Mouse (Mus musculus): ENCODE results near the gene Vmn1r117. TPM values are rescaled to one million over a fixed set of nuclear protein-coding genes. Genes with fewer than 3 reads are reported as not detected.
"Not testable (repeated sequence)": the region's sequence is repeated elsewhere in the genome, so short reads cannot be mapped to it uniquely, and the experiment has no call there.

The Vmn1r117 gene
- total RNA-seq (2021), result not detected

DNA sequence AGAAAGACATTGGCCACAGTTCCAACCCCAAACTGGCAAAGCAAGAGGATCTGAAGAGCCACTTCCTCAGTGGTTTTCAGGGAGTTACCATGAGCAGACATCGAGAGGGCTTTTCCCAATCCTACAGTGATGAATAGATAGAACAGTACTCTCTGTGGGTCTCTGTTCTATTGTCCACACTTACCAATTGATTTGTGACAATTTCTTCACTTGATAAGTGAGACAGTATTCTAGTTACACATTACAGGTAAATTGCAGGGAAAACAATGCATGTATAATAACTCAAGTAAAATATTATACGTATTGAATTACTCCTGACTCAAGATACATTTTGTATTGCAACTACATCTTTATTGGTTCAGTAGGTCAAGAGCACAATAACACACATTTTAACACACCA is at the start of gene Vmn1r117:
TSS of gene Vmn1r117 (minus strand) at position 101 of the 400 bp plus-strand sequence.
- DNase-seq; intact Hi-C loops (cut with DNase I): not testable (repeated sequence)

DNA sequence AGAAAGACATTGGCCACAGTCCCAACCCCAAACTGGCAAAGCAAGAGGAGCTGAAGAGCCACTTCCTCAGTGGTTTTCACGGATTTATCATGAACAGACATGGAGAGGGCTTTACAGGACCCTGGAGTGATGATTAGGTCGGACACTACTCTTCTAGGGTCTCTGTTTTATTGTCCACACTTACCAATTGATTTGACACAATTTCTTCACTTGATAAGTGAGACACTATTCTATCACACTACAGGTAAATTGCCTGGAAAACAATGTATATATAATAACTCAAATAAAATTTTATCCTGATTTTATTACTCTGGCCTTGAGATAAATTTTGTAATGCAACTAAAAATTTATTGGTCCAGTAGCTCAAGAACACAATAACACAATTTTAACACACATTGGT is 28.3 kb upstream of the Vmn1r117 start, which contains the start of gene Vmn1r118:
TSS of gene Vmn1r118 (minus strand) at position 101 of the 400 bp plus-strand sequence.
- DNase-seq; intact Hi-C loops (cut with DNase I): not testable (repeated sequence)

DNA sequence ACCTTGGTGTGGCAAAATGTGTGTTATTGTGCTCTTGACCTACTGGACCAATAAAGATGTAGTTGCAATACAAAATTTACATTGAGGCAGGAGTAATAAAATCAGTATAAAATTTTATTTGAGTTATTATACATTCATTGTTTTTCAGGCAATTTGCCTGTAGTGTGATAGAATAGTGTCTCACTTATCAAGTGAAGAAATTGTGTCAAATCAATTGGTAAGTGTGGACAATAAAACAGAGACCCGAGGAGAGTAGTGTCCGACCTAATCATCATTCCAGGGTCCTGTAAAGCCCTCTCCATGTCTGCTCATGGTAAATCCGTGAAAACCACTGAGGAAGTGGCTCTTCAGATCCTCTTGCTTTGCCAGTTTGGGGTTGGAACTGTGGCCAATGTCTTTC is 12.0 kb downstream of the Vmn1r117 start, which contains the start of gene Vmn1r116:
TSS of gene Vmn1r116 (plus strand) at position 301 of the 400 bp plus-strand sequence.
- not testable (repeated sequence) for DNase-seq

DNA sequence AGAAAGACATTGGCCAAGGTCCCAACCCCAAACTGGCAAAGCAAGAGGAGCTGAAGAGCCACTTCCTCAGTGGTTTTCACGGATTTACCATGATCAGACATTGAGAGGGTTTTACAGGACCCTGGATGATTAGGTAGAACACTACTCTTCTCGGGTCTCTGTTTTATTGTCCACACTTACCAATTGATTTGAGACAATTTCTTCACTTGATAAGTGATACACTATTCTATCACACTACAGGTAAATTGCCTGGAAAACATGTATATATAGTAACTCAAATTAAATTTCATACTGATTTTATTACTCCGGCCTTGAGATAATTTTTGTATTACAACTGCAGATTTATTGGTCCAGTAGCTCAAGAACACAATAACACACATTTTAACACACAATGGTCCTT is 39.0 kb downstream of the Vmn1r117 start, which contains the start of gene Vmn1r115:
TSS of gene Vmn1r115 (minus strand) at position 101 of the 400 bp plus-strand sequence.
- intact Hi-C loops (cut with DNase I); DNase-seq: not testable (repeated sequence)

More for the DNA sequence above, 12.0 kb downstream of the Vmn1r117 start, which contains the start of gene Vmn1r116:
- intact Hi-C loops (cut with DNase I), result not testable (repeated sequence)

Other genes starting within 250 kb of the Vmn1r117 start
- gene Vmn1r107, start 215.2 kb downstream of the Vmn1r117 start, total RNA-seq (2021), result not detected
- gene Vmn1r111, start 180.9 kb downstream of the Vmn1r117 start, total RNA-seq (2021), result not detected
- not detected for gene Gm10668, start 153.5 kb downstream of the Vmn1r117 start, total RNA-seq (2021)
- gene Vmn1r112, start 112.9 kb downstream of the Vmn1r117 start, total RNA-seq (2021), result not detected
- not detected for gene Vmn1r113, start 96.8 kb downstream of the Vmn1r117 start, total RNA-seq (2021)
- gene Vmn1r114, start 71.9 kb downstream of the Vmn1r117 start, total RNA-seq (2021), result not detected
- gene Vmn1r115, start 39.1 kb downstream of the Vmn1r117 start, total RNA-seq (2021), result not detected
- gene Vmn1r116, start 11.9 kb downstream of the Vmn1r117 start, total RNA-seq (2021), result not detected
- not detected for gene Vmn1r118, start 28.2 kb upstream of the Vmn1r117 start, total RNA-seq (2021)
- not detected for gene Vmn1r119, start 128.3 kb upstream of the Vmn1r117 start, total RNA-seq (2021)
- not detected for gene Vmn1r120, start 169.7 kb upstream of the Vmn1r117 start, total RNA-seq (2021)
- not detected for gene Vmn1r121, start 214.4 kb upstream of the Vmn1r117 start, total RNA-seq (2021)